Mouse (Mus musculus): ENCODE measurements at regions not wholly inside any gene's neighbourhood (a gene's known extent, or its start where the extent isn't known, plus 50 kb on each side); places are given as distances from the start of the nearest gene placed in this dataset.

- TF ChIP-seq POLR2A (IDR thresholded peaks at IDR 0.05; ENCODE audit: extremely low read depth, insufficient read depth, low read length) (no peak), CTCF (IDR thresholded peaks at IDR 0.05; ENCODE audit: extremely low read depth, insufficient read depth, low read length) (no peak)
Observed at GRCm38 (mm10) chr6:35405044-35405443, 79.1 kb upstream of the Fam180a start.
